Mouse (Mus musculus): ENCODE measurements around the gene BC017158. TPM values are rescaled to one million over a fixed set of nuclear protein-coding genes. Genes with fewer than 3 reads are reported as not detected.

The BC017158 gene
- polyA plus RNA-seq, 1 experiment = 10.9 TPM

DNA sequence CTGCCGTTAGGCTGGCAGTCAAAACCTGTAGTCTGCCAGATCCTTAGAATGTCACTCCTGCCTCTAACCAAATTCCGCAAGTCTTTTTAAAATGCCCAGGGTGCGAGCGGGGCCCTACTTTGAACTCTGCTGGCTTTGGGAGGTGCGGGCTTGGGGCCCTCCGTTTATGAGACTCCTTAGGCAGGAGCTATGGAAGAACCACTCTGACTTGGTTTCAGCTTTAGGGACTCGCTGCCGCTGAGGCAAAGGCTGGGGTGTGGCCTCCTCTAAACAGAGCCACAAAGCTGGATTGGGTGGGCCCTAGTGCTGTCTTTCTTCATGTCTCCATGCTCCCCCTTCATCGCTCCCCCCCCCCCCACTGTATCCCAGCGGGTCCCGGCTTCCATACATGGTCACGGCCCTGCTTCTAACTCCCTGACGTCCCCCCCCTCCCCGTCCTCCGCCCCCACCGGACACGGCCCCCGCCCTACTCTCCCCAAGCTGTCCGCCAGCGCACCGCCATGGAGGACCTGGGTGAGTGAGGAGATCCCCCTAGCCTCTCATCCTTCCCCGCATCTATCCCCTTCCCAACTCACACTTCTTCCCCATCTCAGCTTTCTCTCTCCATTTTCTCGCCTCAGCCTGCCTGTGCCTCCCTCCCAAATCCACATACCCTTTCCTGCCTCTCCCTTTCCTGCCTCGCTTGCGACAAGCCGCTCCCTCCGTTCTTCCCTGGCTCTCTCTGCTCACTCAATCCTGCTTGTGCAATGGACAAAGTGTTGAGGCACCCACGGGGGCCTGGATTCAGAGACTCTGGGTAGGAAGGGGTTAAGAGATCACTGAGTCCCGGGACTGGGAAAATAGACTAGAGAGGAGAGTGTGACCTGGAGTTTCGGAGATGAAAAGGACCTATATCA, 51.2 kb downstream of the BC017158 start, which contains the start of gene Tgfb1i1:
Gene Tgfb1i1, plus strand, starts transcription at position 317 of the 896 bp plus-strand sequence.
- Histone ChIP-seq H3K4me2 (ENCODE audit: low read depth) (peak within 1 kb of the TSS; percentile 85), H3K79me2 (ENCODE audit: control insufficient read depth, insufficient read depth) (peaks cover 22% of the 10 kb centered on the region), H3ac (ENCODE audit: control insufficient read depth, insufficient read length) (peak within 1 kb of the TSS; percentile 76), H3K36me3 (ENCODE audit: control insufficient read depth, insufficient read depth) (peaks cover 12% of the 10 kb centered on the region), H3K4me3 (peak within 1 kb of the TSS; percentile 78), H3K27me3 (ENCODE audit: control insufficient read depth, insufficient read depth, insufficient read length) (no peaks in the 10 kb centered on the region)
- TF ChIP-seq TCF12 (IDR thresholded peaks at IDR 0.05; ENCODE audit: insufficient read depth, poor library complexity, severe bottlenecking) (no peak), SRF (IDR thresholded peaks at IDR 0.05; ENCODE audit: control insufficient read depth, insufficient read length, low read depth) (peak; percentile 34), POLR2A (IDR thresholded peaks at IDR 0.05; ENCODE audit: insufficient read length, low read depth) (peak; percentile 74), POLR2AphosphoS2 (IDR thresholded peaks at IDR 0.05; ENCODE audit: insufficient read length, low read depth) (peak; percentile 89), MYOD1 (IDR thresholded peaks at IDR 0.05; ENCODE audit: control insufficient read depth in 1 of 3, insufficient read length in 2 of 3, low read depth in 2 of 3) (no peak), USF1 (IDR thresholded peaks at IDR 0.05; ENCODE audit: low read depth) (no peak), MYOG (IDR thresholded peaks at IDR 0.05; ENCODE audit: control insufficient read depth in 1 of 3, insufficient read depth in 1 of 3, insufficient read length in 2 of 3, low read depth in 2 of 3) (no peak), CEBPB (IDR thresholded peaks at IDR 0.05; ENCODE audit: insufficient read depth, poor library complexity, severe bottlenecking) (no peak)

DNA sequence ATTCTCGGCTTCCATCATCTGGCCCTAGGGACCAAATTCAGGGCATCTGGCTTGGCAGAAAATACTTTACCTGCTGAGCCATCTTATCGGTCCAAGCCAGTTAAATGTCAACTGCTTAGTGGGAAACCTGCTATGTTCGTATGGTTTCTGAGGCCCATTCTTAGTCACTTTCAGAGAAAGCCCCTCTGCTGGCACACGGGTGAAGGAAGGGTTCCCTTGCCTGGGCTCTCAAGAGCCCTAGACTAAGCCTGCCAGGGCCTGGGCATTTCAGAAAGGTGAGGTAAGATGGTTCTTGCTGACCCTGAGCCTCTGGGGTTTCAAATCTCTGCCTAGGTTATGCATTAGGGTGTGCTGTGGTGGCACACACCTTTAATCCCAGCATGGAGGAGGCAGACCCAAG, 52.4 kb downstream of the BC017158 start:
- H3K4me2 ChIP-seq (ENCODE audit: low read depth) = peak overlapping the region; percentile 85
- TF ChIP-seq TCF3 (IDR thresholded peaks at IDR 0.05; ENCODE audit: insufficient read length, low read depth) (no peak), TCF12 (IDR thresholded peaks at IDR 0.05; ENCODE audit: insufficient read depth, poor library complexity, severe bottlenecking) (no peak), POLR2AphosphoS2 (IDR thresholded peaks at IDR 0.05; ENCODE audit: insufficient read length, low read depth) (no peak), POLR2A (IDR thresholded peaks at IDR 0.05; ENCODE audit: insufficient read length, low read depth) (no peak), USF1 (IDR thresholded peaks at IDR 0.05; ENCODE audit: low read depth) (no peak), MAX (IDR thresholded peaks at IDR 0.05; ENCODE audit: low read depth) (no peak), MYOD1 (IDR thresholded peaks at IDR 0.05; ENCODE audit: control insufficient read depth in 1 of 3, insufficient read length in 2 of 3, low read depth in 2 of 3) (no peak), MYOG (IDR thresholded peaks at IDR 0.05; ENCODE audit: control insufficient read depth in 1 of 3, insufficient read depth in 1 of 3, insufficient read length in 2 of 3, low read depth in 2 of 3) (no peak), E2F4 (IDR thresholded peaks at IDR 0.05; ENCODE audit: insufficient read depth) (no peak), REST (IDR thresholded peaks at IDR 0.05; ENCODE audit: insufficient read depth, insufficient read length) (no peak), CEBPB (IDR thresholded peaks at IDR 0.05; ENCODE audit: insufficient read depth, poor library complexity, severe bottlenecking) (no peak)
- H3K4me3 ChIP-seq = peak overlapping the region; percentile 78
- peaks cover 8% of the 10 kb centered on the region for H3K36me3 ChIP-seq (ENCODE audit: control insufficient read depth, insufficient read depth)
- no peak overlapping the region for H3ac ChIP-seq (ENCODE audit: control insufficient read depth, insufficient read length)
- H3K27me3 ChIP-seq (ENCODE audit: control insufficient read depth, insufficient read depth, insufficient read length) = no peaks in the 10 kb centered on the region
- peaks cover 22% of the 10 kb centered on the region for H3K79me2 ChIP-seq (ENCODE audit: control insufficient read depth, insufficient read depth)

DNA sequence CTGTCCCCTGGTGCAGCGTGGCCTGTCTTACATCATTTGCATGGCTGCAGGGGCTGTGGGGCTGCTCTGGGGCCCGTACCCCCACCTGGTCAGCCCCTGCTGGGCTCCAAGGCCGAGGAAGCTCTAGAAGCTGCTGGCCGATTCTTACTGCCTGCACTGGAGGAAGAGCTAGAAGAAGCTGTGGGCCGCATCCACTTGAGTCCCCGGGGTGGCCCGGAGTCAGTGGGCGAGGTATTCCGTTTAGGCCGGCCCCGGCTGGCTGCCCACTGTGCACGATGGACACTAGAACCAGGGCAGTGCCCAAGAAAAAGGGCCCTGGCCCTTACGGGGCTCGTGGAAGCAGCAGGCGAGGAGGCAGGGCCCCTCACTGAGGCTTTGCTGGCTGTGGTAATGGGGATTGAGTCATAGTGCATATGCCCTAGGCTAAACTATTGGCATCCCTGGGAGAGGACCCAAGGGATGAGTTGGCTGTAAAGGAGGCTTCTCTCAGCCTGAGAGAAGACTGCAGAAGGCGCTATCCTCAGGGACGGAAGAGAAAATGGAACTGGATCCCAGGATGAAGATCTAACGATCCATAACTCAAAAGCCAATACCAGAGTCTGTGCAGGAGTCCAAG, 53.5 kb downstream of the BC017158 start:
- Histone ChIP-seq H3ac (ENCODE audit: control insufficient read depth, insufficient read length) (no peak overlapping the region), H3K4me3 (no peak overlapping the region), H3K36me3 (ENCODE audit: control insufficient read depth, insufficient read depth) (peaks cover 6% of the 10 kb centered on the region), H3K4me2 (ENCODE audit: low read depth) (no peak overlapping the region), H3K79me2 (ENCODE audit: control insufficient read depth, insufficient read depth) (peaks cover 22% of the 10 kb centered on the region), H3K27me3 (ENCODE audit: control insufficient read depth, insufficient read depth, insufficient read length) (no peaks in the 10 kb centered on the region)
- TF ChIP-seq POLR2A (IDR thresholded peaks at IDR 0.05; ENCODE audit: insufficient read length, low read depth) (no peak), MAX (IDR thresholded peaks at IDR 0.05; ENCODE audit: low read depth) (no peak), USF1 (IDR thresholded peaks at IDR 0.05; ENCODE audit: low read depth) (no peak), TCF12 (IDR thresholded peaks at IDR 0.05; ENCODE audit: insufficient read depth, poor library complexity, severe bottlenecking) (no peak), REST (IDR thresholded peaks at IDR 0.05; ENCODE audit: insufficient read depth, insufficient read length) (no peak), POLR2AphosphoS2 (IDR thresholded peaks at IDR 0.05; ENCODE audit: insufficient read length, low read depth) (no peak), MYOG (IDR thresholded peaks at IDR 0.05; ENCODE audit: control insufficient read depth in 1 of 3, insufficient read depth in 1 of 3, insufficient read length in 2 of 3, low read depth in 2 of 3) (no peak), E2F4 (IDR thresholded peaks at IDR 0.05; ENCODE audit: insufficient read depth) (no peak), SRF (IDR thresholded peaks at IDR 0.05; ENCODE audit: control insufficient read depth, insufficient read length, low read depth) (no peak), TCF3 (IDR thresholded peaks at IDR 0.05; ENCODE audit: insufficient read length, low read depth) (no peak), CEBPB (IDR thresholded peaks at IDR 0.05; ENCODE audit: insufficient read depth, poor library complexity, severe bottlenecking) (no peak), MYOD1 (IDR thresholded peaks at IDR 0.05; ENCODE audit: control insufficient read depth in 1 of 3, insufficient read length in 2 of 3, low read depth in 2 of 3) (no peak)

DNA sequence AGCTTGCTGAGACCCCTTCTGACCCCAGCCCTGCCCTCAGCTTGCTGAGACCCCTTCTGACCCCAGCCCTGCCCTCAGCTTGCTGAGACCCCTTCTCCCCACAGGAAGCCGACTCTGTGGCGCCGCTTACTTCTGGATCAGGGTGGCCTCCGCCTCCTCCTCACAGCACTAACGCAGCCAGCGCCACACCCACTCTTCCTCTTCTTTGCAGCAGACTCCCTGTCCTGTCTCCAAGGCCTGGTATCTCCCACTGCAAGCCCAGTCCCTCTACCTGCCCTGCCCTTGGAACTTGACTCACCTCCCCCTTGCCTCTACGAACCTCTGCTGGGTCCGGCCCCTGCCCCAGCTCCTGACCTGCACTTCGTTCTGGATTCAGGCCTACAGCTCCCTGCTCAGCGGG, 54.0 kb downstream of the BC017158 start:
- Histone ChIP-seq H3K4me3 (no peak overlapping the region), H3K79me2 (ENCODE audit: control insufficient read depth, insufficient read depth) (peaks cover 16% of the 10 kb centered on the region), H3K36me3 (ENCODE audit: control insufficient read depth, insufficient read depth) (peaks cover 4% of the 10 kb centered on the region), H3K4me2 (ENCODE audit: low read depth) (no peak overlapping the region), H3K27me3 (ENCODE audit: control insufficient read depth, insufficient read depth, insufficient read length) (no peaks in the 10 kb centered on the region), H3ac (ENCODE audit: control insufficient read depth, insufficient read length) (no peak overlapping the region)
- TF ChIP-seq POLR2A (IDR thresholded peaks at IDR 0.05; ENCODE audit: insufficient read length, low read depth) = no peak
- no peak for TF ChIP-seq MYOG (IDR thresholded peaks at IDR 0.05; ENCODE audit: control insufficient read depth in 1 of 3, insufficient read depth in 1 of 3, insufficient read length in 2 of 3, low read depth in 2 of 3)
- no peak for TF ChIP-seq E2F4 (IDR thresholded peaks at IDR 0.05; ENCODE audit: insufficient read depth)
- no peak for TF ChIP-seq SRF (IDR thresholded peaks at IDR 0.05; ENCODE audit: control insufficient read depth, insufficient read length, low read depth)
- TF ChIP-seq CEBPB (IDR thresholded peaks at IDR 0.05; ENCODE audit: insufficient read depth, poor library complexity, severe bottlenecking) = no peak
- no peak for TF ChIP-seq MYOD1 (IDR thresholded peaks at IDR 0.05; ENCODE audit: control insufficient read depth in 1 of 3, insufficient read length in 2 of 3, low read depth in 2 of 3)
- no peak for TF ChIP-seq REST (IDR thresholded peaks at IDR 0.05; ENCODE audit: insufficient read depth, insufficient read length)

All from myocyte (in vitro differentiated cells).